Mouse (Mus musculus) embryonic facial prominence, embryonic 10.5 days (tissue): ENCODE results near the gene Eaf1. TPM values are rescaled to one million over a fixed set of nuclear protein-coding genes. Genes with fewer than 3 reads are reported as not detected.
A peak's percentile ranks its signal among the peaks of the same experiment; 100 is the strongest.

Experiments
- DNase-seq: peaks from one replicate; pipeline ENCODE4 v3.0.0-alpha.2; 2017; ENCODE audit warnings: low spot score
- H3K27ac ChIP-seq: fragments of 300-500 bp; sonication (generic); replicated peaks from 2 replicates; pipeline ENCODE4 v1.5.1; 2016; ENCODE audit warnings: mild to moderate bottlenecking
- H3K27me3 ChIP-seq: fragments of 300-500 bp; sonication (generic); replicated peaks from 2 replicates; pipeline ENCODE4 v1.6.1; 2016; ENCODE audit warnings: low read depth, mild to moderate bottlenecking; ENCODE audit not compliant: poor library complexity, severe bottlenecking
- H3K36me3 ChIP-seq: fragments of 300-500 bp; sonication (generic); replicated peaks from 2 replicates; pipeline ENCODE4 v1.6.1; 2016; ENCODE audit warnings: mild to moderate bottlenecking, moderate library complexity
- H3K4me1 ChIP-seq: fragments of 300-500 bp; sonication (generic); 2 replicates; pipeline ENCODE4 v1.6.1; 2016
- H3K4me3 ChIP-seq: fragments of 300-500 bp; sonication (generic); 2 replicates; pipeline ENCODE4 v1.5.1; 2016; ENCODE audit warnings: mild to moderate bottlenecking, moderate library complexity
- H3K9me3 ChIP-seq: fragments of 300-500 bp; sonication (generic); 2 replicates; pipeline ENCODE4 v1.6.1; 2016; ENCODE audit warnings: mild to moderate bottlenecking
- WGBS: fragments of 180-500 bp; shearing (Covaris S2); methylation state at CpG from one replicate; pipeline ENCODE4 v1.1.7; 2016; 5-methylcytosine and 5-hydroxymethylcytosine counted together
- polyA plus RNA-seq: library from polyadenylated mRNA; unstranded; fragments of >200 nt; fragmentation: Nextera tagmentation; extraction: Ambion mirVana; gene quantifications from 2 replicates; pipeline ENCODE4 v1.2.1, GENCODE M21; 2016

Gene Eaf1
- polyA plus RNA-seq, 1 experiment from 2014 or later = 32.6 TPM

- no peaks in the 10 kb centered on the region for H3K27me3 ChIP-seq
- H3K9me3 ChIP-seq = no peaks in the 10 kb centered on the region
- 89% methylated on average over 5 of the region's 5 CpGs for WGBS
- no peak overlapping the region for H3K4me3 ChIP-seq
- H3K4me1 ChIP-seq = no peaks in the 10 kb centered on the region
- DNase-seq = no peak
- peaks cover 96% of the 10 kb centered on the region for H3K36me3 ChIP-seq
- H3K27ac ChIP-seq = no peak overlapping the region
These were observed 11.8 kb upstream of the Eaf1 start for GRCm38 (mm10) chr14:31482417-31482816.

GRCm38 (mm10) chr14:31486465-31486864 is 7.7 kb upstream of the Eaf1 start:
- DNase-seq = no peak
- no peaks in the 10 kb centered on the region for H3K9me3 ChIP-seq
- H3K27ac ChIP-seq = no peak overlapping the region
- WGBS = 83% methylated on average over 4 of the region's 4 CpGs
- H3K4me3 ChIP-seq = no peak overlapping the region
- H3K36me3 ChIP-seq = peaks cover 99% of the 10 kb centered on the region
- no peaks in the 10 kb centered on the region for H3K4me1 ChIP-seq
- H3K27me3 ChIP-seq = no peaks in the 10 kb centered on the region

GRCm38 (mm10) chr14:31488055-31488454 is 6.1 kb upstream of the Eaf1 start:
- H3K9me3 ChIP-seq = no peaks in the 10 kb centered on the region
- H3K27ac ChIP-seq = no peak overlapping the region
- no peaks in the 10 kb centered on the region for H3K27me3 ChIP-seq
- no peak for DNase-seq
- no peak overlapping the region for H3K4me3 ChIP-seq
- H3K4me1 ChIP-seq = no peaks in the 10 kb centered on the region
- WGBS = 95% methylated on average over 6 of the region's 6 CpGs
- peaks cover 99% of the 10 kb centered on the region for H3K36me3 ChIP-seq

- no peak for DNase-seq
- Histone ChIP-seq H3K36me3 (peaks cover 66% of the 10 kb centered on the region), H3K9me3 (no peaks in the 10 kb centered on the region), H3K4me3 (peak overlapping the region; percentile 96), H3K4me1 (peaks cover 31% of the 10 kb centered on the region), H3K27me3 (no peaks in the 10 kb centered on the region), H3K27ac (peak overlapping the region; percentile 95)
- WGBS = 41% methylated on average over 9 of the region's 9 CpGs
These were observed 298 bp upstream of the Eaf1 start for GRCm38 (mm10) chr14:31493901-31494300.

- H3K9me3 ChIP-seq = no peaks in the 10 kb centered on the region
- H3K36me3 ChIP-seq = peaks cover 66% of the 10 kb centered on the region
- under 1% methylated on average over 49 of the region's 49 CpGs for WGBS
- H3K4me1 ChIP-seq = peaks cover 31% of the 10 kb centered on the region
- peak within 1 kb of the TSS; percentile 95 for H3K27ac ChIP-seq
- no peaks in the 10 kb centered on the region for H3K27me3 ChIP-seq
- peak within 1 kb of the TSS; percentile 96 for H3K4me3 ChIP-seq
- DNase-seq = peak; percentile 93
These were observed 816 bp downstream of the Eaf1 start, which contains the start of gene Mettl6 for GRCm38 (mm10) chr14:31494975-31495455. Gene Mettl6, minus strand, starts transcription at chr14:31495040.

GRCm38 (mm10) chr14:31495538-31495937 is 1.3 kb downstream of the Eaf1 start:
- no peaks in the 10 kb centered on the region for H3K27me3 ChIP-seq
- WGBS = 6% methylated on average over 8 of the region's 8 CpGs
- DNase-seq = no peak
- peak overlapping the region; percentile 95 for H3K27ac ChIP-seq
- H3K4me1 ChIP-seq = peaks cover 31% of the 10 kb centered on the region
- H3K36me3 ChIP-seq = peaks cover 67% of the 10 kb centered on the region
- peak overlapping the region; percentile 96 for H3K4me3 ChIP-seq
- H3K9me3 ChIP-seq = no peaks in the 10 kb centered on the region

GRCm38 (mm10) chr14:31496241-31496646 is 2.0 kb downstream of the Eaf1 start:
- H3K36me3 ChIP-seq = peaks cover 67% of the 10 kb centered on the region

GRCm38 (mm10) chr14:31499526-31499925 is 5.3 kb downstream of the Eaf1 start:
- DNase-seq = no peak
- WGBS = 87% methylated on average over 1 of the region's 1 CpGs
- Histone ChIP-seq H3K27me3 (no peaks in the 10 kb centered on the region), H3K4me1 (peaks cover 19% of the 10 kb centered on the region), H3K9me3 (no peaks in the 10 kb centered on the region), H3K27ac (no peak overlapping the region), H3K4me3 (no peak overlapping the region), H3K36me3 (peaks cover 76% of the 10 kb centered on the region)

More at GRCm38 (mm10) chr14:31496241-31496646, 2.0 kb downstream of the Eaf1 start:
- peak overlapping the region; percentile 95 for H3K27ac ChIP-seq
- peaks cover 31% of the 10 kb centered on the region for H3K4me1 ChIP-seq
- no peaks in the 10 kb centered on the region for H3K27me3 ChIP-seq
- 61% methylated on average over 7 of the region's 7 CpGs for WGBS
- H3K9me3 ChIP-seq = no peaks in the 10 kb centered on the region
- peak overlapping the region; percentile 96 for H3K4me3 ChIP-seq
- no peak for DNase-seq

GRCm38 (mm10) chr14:31503406-31503805 is 9.2 kb downstream of the Eaf1 start:
- WGBS = 94% methylated on average over 13 of the region's 13 CpGs

GRCm38 (mm10) chr14:31506456-31506855 is 12.3 kb downstream of the Eaf1 start:
- no peak for DNase-seq
- H3K4me1 ChIP-seq = no peaks in the 10 kb centered on the region
- 93% methylated on average over 6 of the region's 6 CpGs for WGBS
- peaks cover 98% of the 10 kb centered on the region for H3K36me3 ChIP-seq
- no peak overlapping the region for H3K4me3 ChIP-seq
- no peaks in the 10 kb centered on the region for H3K9me3 ChIP-seq
- no peaks in the 10 kb centered on the region for H3K27me3 ChIP-seq
- H3K27ac ChIP-seq = no peak overlapping the region

More at GRCm38 (mm10) chr14:31503406-31503805, 9.2 kb downstream of the Eaf1 start:
- H3K4me1 ChIP-seq = no peaks in the 10 kb centered on the region
- H3K9me3 ChIP-seq = no peaks in the 10 kb centered on the region
- H3K27ac ChIP-seq = no peak overlapping the region
- no peak for DNase-seq
- no peak overlapping the region for H3K4me3 ChIP-seq
- no peaks in the 10 kb centered on the region for H3K27me3 ChIP-seq
- peaks cover 100% of the 10 kb centered on the region for H3K36me3 ChIP-seq

- H3K27ac ChIP-seq = no peak overlapping the region
- no peak for DNase-seq
- no peaks in the 10 kb centered on the region for H3K4me1 ChIP-seq
- peaks cover 10% of the 10 kb centered on the region; the same call in 1 of the 2 replicates for H3K9me3 ChIP-seq
- H3K4me3 ChIP-seq = no peak overlapping the region
- 98% methylated on average over 2 of the region's 2 CpGs for WGBS
- H3K27me3 ChIP-seq = no peaks in the 10 kb centered on the region
- H3K36me3 ChIP-seq = peaks cover 78% of the 10 kb centered on the region
These were observed 15.7 kb downstream of the Eaf1 start for GRCm38 (mm10) chr14:31509911-31510310.

- Histone ChIP-seq H3K27me3 (no peaks in the 10 kb centered on the region), H3K36me3 (peaks cover 74% of the 10 kb centered on the region), H3K4me1 (no peaks in the 10 kb centered on the region), H3K4me3 (no peak overlapping the region), H3K9me3 (peaks cover 10% of the 10 kb centered on the region; the same call in 1 of the 2 replicates), H3K27ac (no peak overlapping the region)
- DNase-seq = no peak
- WGBS = 95% methylated on average over 3 of the region's 3 CpGs
These were observed 16.1 kb downstream of the Eaf1 start for GRCm38 (mm10) chr14:31510322-31510721.

- DNase-seq = no peak
- H3K27me3 ChIP-seq = no peaks in the 10 kb centered on the region
- WGBS = 96% methylated on average over 2 of the region's 2 CpGs
- H3K27ac ChIP-seq = no peak overlapping the region
- peaks cover 20% of the 10 kb centered on the region for H3K36me3 ChIP-seq
- no peak overlapping the region for H3K4me3 ChIP-seq
- H3K9me3 ChIP-seq = peaks cover 10% of the 10 kb centered on the region; the same call in 1 of the 2 replicates
- H3K4me1 ChIP-seq = peaks cover 12% of the 10 kb centered on the region
These were observed 21.7 kb downstream of the Eaf1 start for GRCm38 (mm10) chr14:31515895-31516294.
